ENCODE assay signal across 22 mouse cellular contexts in genomic region chr12:112864804-112865203, GRCm38 (mm10). TPM values are rescaled to one million over a fixed set of nuclear protein-coding genes. Genes with fewer than 3 reads are reported as not detected.
DNase-seq lines count a peak whose midpoint lies in the region; ATAC-seq and TF ChIP-seq lines count a peak whose summit lies in the region.
"Had no signal": no experiment of that assay in that cellular context is flagged by ENCODE, and none has a peak within 500 bp of the region (broad histone marks: within the 10 kb centered on the region; RNA-seq: fewer than 3 reads in every experiment).

No protein-coding gene starts in this region.

- H3K4me3 ChIP-seq in spleen, adult 2 months (ENCODE audit: extremely low read depth, insufficient read depth, insufficient read length), result no peak overlapping the region
- H3K4me3 ChIP-seq in bone marrow, adult 2 months (replicated peaks; ENCODE audit: control insufficient read depth, low read depth, low read length), result no peak overlapping the region
- H3K4me3 ChIP-seq: hindbrain, embryonic 12.5 days had no signal

- ATAC-seq in megakaryocyte, adult 5-6 weeks (ENCODE audit: poor library complexity, severe bottlenecking), result peak; percentile 56
- no peak for ATAC-seq in frontal cortex, adult (ENCODE audit: low TSS enrichment)
- ATAC-seq: CD4-positive, CD25-positive, alpha-beta regulatory T cell, adult 4 months; forebrain, postnatal 0 days had no signal

- no peak for TF ChIP-seq POLR2A in spleen, adult 2 months (IDR thresholded peaks at IDR 0.05; ENCODE audit: low read depth, low read length)
- TF ChIP-seq POLR2A in bone marrow, adult 2 months (IDR thresholded peaks at IDR 0.05; ENCODE audit: borderline replicate concordance, control insufficient read depth, low read depth, low read length), result no peak

- peaks cover 49% of the 10 kb centered on the region for H3K4me1 ChIP-seq in spleen, adult 2 months (ENCODE audit: control insufficient read depth, insufficient read depth, insufficient read length)
- peaks cover 14% of the 10 kb centered on the region for H3K4me1 ChIP-seq in bone marrow, adult 2 months (ENCODE audit: control insufficient read depth, insufficient read depth, low read length)

- TF ChIP-seq CTCF in spleen, adult 2 months (IDR thresholded peaks at IDR 0.05; ENCODE audit: extremely low read depth, insufficient read depth, insufficient read length, insufficient replicate concordance), result no peak
- TF ChIP-seq CTCF in bone marrow, adult 2 months (IDR thresholded peaks at IDR 0.05; ENCODE audit: control insufficient read depth, insufficient read depth, low read length), result no peak

- peak in 1 of 2 experiments; percentile 10 for DNase-seq in spleen, adult 2 months (ENCODE audit: low read depth in 1 of 2, low spot score in 2 of 2)
- no peak for DNase-seq in spleen, postnatal 14 days (ENCODE audit: low spot score in 2 of 2)
- DNase-seq in gastrocnemius, postnatal 4 days (ENCODE audit: low spot score in 2 of 2), result no peak
- no peak for DNase-seq in thymus, adult 18-20 months
- DNase-seq: cerebellum, postnatal 14 days; embryo, embryonic 11 days; forebrain, postnatal 0 days; heart, postnatal 10 days; kidney, adult 8-10 months; kidney, postnatal 14 days; left cerebral cortex, postnatal 4 days; liver; midbrain, embryonic 14.5 days; right cerebral cortex, postnatal 4 days; thymus, postnatal 25 days had no signal

- H3K36me3 ChIP-seq in spleen, adult 2 months (ENCODE audit: control insufficient read depth, insufficient read depth, low read length), result no peaks in the 10 kb centered on the region
- H3K36me3 ChIP-seq: G1E; hindbrain, embryonic 12.5 days had no signal

- no peaks in the 10 kb centered on the region for H3K27me3 ChIP-seq in spleen, adult 2 months (ENCODE audit: control insufficient read depth, insufficient read depth, low read length)

- H3K27ac ChIP-seq in spleen, adult 2 months (ENCODE audit: insufficient read depth, low read length), result peak overlapping the region; percentile 9; the same call in 1 of the 2 replicates
- peak overlapping the region; percentile 52 for H3K27ac ChIP-seq in bone marrow, adult 2 months (ENCODE audit: control insufficient read depth, insufficient read depth, low read depth, low read length, poor library complexity)
- H3K27ac ChIP-seq: hindbrain, embryonic 12.5 days had no signal

- 45% methylated on average over 7 of the region's 7 CpGs for WGBS in spleen, adult 2 months
- WGBS in bone marrow, adult 2 months, result 29% methylated on average over 7 of the region's 7 CpGs

RNA-seq across cellular contexts. Expression of gene Gpr132, which starts 3.2 kb away (rescaled TPM):
- polyA plus RNA-seq in spleen, adult 2 months (2012; rRNA removed), result 77.9 and 81.1 TPM in 2 replicates
- 6.1 and 15.8 TPM in 2 replicates for polyA plus RNA-seq in bone marrow, adult 2 months (2011; ENCODE audit: insufficient read depth, insufficient read length, low replicate concordance, missing spikeins)
- 20.0 and 25.8 TPM in 2 replicates for total RNA-seq in megakaryocyte, adult 5-6 weeks (2015)
- total RNA-seq in megakaryocyte, adult 5-6 weeks (2017), result 7.6 and 10.7 TPM in 2 replicates
- under 1 TPM; 0.10 to 0.18 TPM for total RNA-seq in gastrocnemius, postnatal 4 days (2021)
- total RNA-seq: gastrocnemius, adult 8-10 months; left cerebral cortex, postnatal 4 days had no signal
- polyA plus RNA-seq: forebrain, postnatal 0 days; hindbrain, embryonic 12.5 days had no signal

RNA-seq across cellular contexts. Expression of gene Cdca4, which starts 35.6 kb away (rescaled TPM):
- polyA plus RNA-seq in spleen, adult 2 months (2012; rRNA removed), result 30.4 and 34.0 TPM in 2 replicates
- polyA plus RNA-seq in bone marrow, adult 2 months (2011; ENCODE audit: insufficient read depth, insufficient read length, low replicate concordance, missing spikeins), result 23.4 and 40.6 TPM in 2 replicates
- total RNA-seq in megakaryocyte, adult 5-6 weeks (2015), result 62.0 and 67.7 TPM in 2 replicates
- 48.9 and 57.9 TPM in 2 replicates for total RNA-seq in megakaryocyte, adult 5-6 weeks (2017)
- total RNA-seq in gastrocnemius, postnatal 4 days (2021), result 10 to 100 TPM; 17.1 to 20.6 TPM

RNA-seq across cellular contexts. Expression of gene Clba1, which starts 56.1 kb away (rescaled TPM):
- polyA plus RNA-seq in spleen, adult 2 months (2012; rRNA removed), result 0.83 and 1.1 TPM in 2 replicates
- 1.9 TPM in 1 of 2 replicates, not detected in the other for polyA plus RNA-seq in bone marrow, adult 2 months (2011; ENCODE audit: insufficient read depth, insufficient read length, low replicate concordance, missing spikeins)
- total RNA-seq in megakaryocyte, adult 5-6 weeks (2015), result 0.16 and 0.32 TPM in 2 replicates
- 0.40 and 0.69 TPM in 2 replicates for total RNA-seq in megakaryocyte, adult 5-6 weeks (2017)
- 1 to 10 TPM in 1 of 2 experiments, under 1 TPM in 1; 0.96 to 1.4 TPM for total RNA-seq in gastrocnemius, postnatal 4 days (2021)

Comparison
In these comparisons a context has a peak if more than half of its experiments do, and no peak if none do; other contexts are left out.
1. RNA of gene Gpr132, which starts 3.2 kb away (total RNA-seq): 7.6 to 25.8 TPM in megakaryocyte, adult 5-6 weeks; 0.10 to 0.18 TPM in gastrocnemius, postnatal 4 days; every median in the first group is over 4 times any median in the second.